Mouse (Mus musculus): ENCODE measurements around the gene Efcab9. TPM values are rescaled to one million over a fixed set of nuclear protein-coding genes. Genes with fewer than 3 reads are reported as not detected.
"Not testable (repeated sequence)": the region's sequence is repeated elsewhere in the genome, so short reads cannot be mapped to it uniquely, and the experiment has no call there.

Gene Efcab9
- polyA plus RNA-seq, 1 experiment: not detected

DNA sequence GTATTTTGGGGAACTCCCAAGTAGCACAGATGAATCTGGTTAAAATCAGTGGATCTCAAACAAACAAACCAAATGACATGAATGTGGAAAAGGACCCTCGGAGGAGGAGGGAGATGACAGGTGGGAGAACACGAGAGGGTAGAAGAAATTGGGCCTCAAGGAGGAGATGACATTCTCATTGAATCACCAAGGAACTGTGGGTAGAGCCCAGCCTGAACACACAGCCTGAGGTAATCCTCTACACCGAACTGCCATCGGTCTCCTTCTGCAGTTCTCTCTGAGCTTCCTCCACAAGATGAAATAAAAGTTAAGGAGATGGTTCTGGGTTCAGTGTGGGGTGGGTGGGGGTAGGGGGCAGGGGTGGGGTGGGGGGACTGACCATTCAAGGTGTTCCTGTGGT lies 4.9 kb downstream of the Efcab9 start:
- Histone ChIP-seq H3K4me3 (ENCODE audit: insufficient read depth, low read length) (no peak overlapping the region), H3K27ac (ENCODE audit: insufficient read depth, low read length) (no peak overlapping the region), H3K4me1 (ENCODE audit: control insufficient read depth, insufficient read depth, low read length) (no peaks in the 10 kb centered on the region)
- no peak for TF ChIP-seq CTCF (IDR thresholded peaks at IDR 0.05; ENCODE audit: borderline replicate concordance, insufficient read depth, low read length)
- no peak for TF ChIP-seq POLR2A (IDR thresholded peaks at IDR 0.05; ENCODE audit: low read depth, low read length)

- Histone ChIP-seq H3K4me1 (ENCODE audit: control insufficient read depth, insufficient read depth, low read length) (no peaks in the 10 kb centered on the region), H3K4me3 (ENCODE audit: insufficient read depth, low read length) (no peak overlapping the region), H3K27ac (ENCODE audit: insufficient read depth, low read length) (no peak overlapping the region)
- TF ChIP-seq CTCF (IDR thresholded peaks at IDR 0.05; ENCODE audit: borderline replicate concordance, insufficient read depth, low read length): no peak
- TF ChIP-seq POLR2A (IDR thresholded peaks at IDR 0.05; ENCODE audit: low read depth, low read length): no peak
These were observed 7.6 kb downstream of the Efcab9 start for GRCm38 (mm10) chr11:32524122-32524920.

DNA sequence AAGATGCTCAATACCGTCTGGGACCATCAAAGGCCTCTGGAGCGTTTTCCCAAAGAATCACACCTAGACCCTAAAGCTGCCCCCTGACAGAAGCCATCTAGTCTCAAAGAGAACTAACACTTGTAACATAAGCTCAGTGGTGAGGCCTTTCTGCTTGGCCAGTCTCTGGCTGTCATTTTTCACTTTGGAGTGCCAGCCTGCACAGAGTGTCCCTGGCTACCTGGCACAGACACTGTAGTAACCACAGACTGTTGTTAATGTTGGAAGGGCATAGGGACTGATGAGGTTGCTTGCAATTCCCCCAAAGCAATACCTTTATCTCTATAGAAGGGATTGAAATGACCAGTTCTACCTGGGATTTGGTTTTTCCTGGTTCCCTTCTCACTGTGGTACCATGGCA lies 10.6 kb downstream of the Efcab9 start:
- H3K27ac ChIP-seq (ENCODE audit: insufficient read depth, low read length): no peak overlapping the region
- no peak overlapping the region for H3K4me3 ChIP-seq (ENCODE audit: insufficient read depth, low read length)
- no peak for TF ChIP-seq CTCF (IDR thresholded peaks at IDR 0.05; ENCODE audit: borderline replicate concordance, insufficient read depth, low read length)
- no peak for TF ChIP-seq POLR2A (IDR thresholded peaks at IDR 0.05; ENCODE audit: low read depth, low read length)
- no peaks in the 10 kb centered on the region for H3K4me1 ChIP-seq (ENCODE audit: control insufficient read depth, insufficient read depth, low read length)

GRCm38 (mm10) chr11:32519354-32519753 lies 12.5 kb downstream of the Efcab9 start:
- no peaks in the 10 kb centered on the region for H3K4me1 ChIP-seq (ENCODE audit: control insufficient read depth, insufficient read depth, low read length)
- H3K27ac ChIP-seq (ENCODE audit: insufficient read depth, low read length): no peak overlapping the region
- TF ChIP-seq POLR2A (IDR thresholded peaks at IDR 0.05; ENCODE audit: low read depth, low read length) (no peak), CTCF (IDR thresholded peaks at IDR 0.05; ENCODE audit: borderline replicate concordance, insufficient read depth, low read length) (no peak)
- no peak overlapping the region for H3K4me3 ChIP-seq (ENCODE audit: insufficient read depth, low read length)

DNA sequence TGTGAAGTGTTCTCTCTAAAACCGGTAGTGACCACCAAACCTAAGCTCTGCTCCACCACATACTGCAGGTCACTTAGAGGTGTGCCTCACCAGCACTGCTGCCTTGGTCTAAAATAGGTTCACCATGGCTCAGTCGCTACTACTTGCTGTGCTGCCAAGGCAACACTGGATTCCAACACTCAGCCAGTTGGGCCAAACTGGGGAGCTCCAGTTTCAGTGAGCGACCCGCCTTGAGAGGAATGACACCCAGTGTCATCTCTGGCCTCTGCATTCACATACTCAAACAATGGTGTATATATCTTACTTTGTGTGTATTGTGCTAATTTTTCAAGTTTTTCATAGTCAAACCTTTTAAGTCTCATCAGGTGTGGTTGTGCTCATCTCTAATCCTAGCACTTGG lies 13.1 kb downstream of the Efcab9 start:
- Histone ChIP-seq H3K4me3 (ENCODE audit: insufficient read depth, low read length) (no peak overlapping the region), H3K27ac (ENCODE audit: insufficient read depth, low read length) (no peak overlapping the region), H3K4me1 (ENCODE audit: control insufficient read depth, insufficient read depth, low read length) (no peaks in the 10 kb centered on the region)
- TF ChIP-seq CTCF (IDR thresholded peaks at IDR 0.05; ENCODE audit: borderline replicate concordance, insufficient read depth, low read length) (no peak), POLR2A (IDR thresholded peaks at IDR 0.05; ENCODE audit: low read depth, low read length) (no peak)

DNA sequence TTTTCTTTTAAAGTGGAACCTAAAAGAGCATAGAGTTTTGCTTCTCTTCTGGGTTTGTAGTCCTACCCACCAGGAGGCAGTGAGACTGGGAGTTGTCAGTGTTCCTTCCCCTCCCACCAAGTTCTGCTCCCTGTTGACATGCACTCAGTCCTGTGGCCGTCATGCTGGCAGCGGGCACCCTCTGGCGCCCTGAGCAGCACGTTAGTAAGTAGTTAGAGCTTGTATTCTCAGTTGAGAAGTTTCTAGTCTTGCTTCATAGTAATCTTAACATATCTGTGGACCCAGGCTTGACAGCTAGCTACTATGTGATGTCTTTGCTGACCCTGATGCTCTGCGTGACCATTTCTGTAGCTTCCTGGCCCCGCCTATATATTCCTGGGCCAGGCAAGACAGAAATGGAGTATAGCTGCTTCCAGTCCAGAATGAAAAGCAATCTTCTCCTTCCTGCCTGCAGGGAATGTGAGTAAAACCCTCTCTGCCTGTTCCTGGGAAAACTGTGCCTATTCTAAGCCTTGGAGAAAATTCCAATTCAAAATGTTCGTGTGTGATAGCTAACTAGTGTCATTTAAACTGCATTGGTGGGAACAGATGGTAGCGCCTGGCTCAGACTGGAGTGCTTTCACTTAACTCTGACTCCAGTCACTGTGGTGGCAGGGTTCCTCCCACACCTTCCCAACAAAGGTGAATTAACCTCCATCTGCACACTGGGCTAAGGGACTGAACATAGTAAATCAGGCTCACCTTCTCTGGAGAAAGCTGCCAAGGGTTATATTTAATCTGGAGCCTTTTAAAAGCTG lies 14.8 kb downstream of the Efcab9 start:
- Histone ChIP-seq H3K4me3 (ENCODE audit: insufficient read depth, low read length) (no peak overlapping the region), H3K4me1 (ENCODE audit: control insufficient read depth, insufficient read depth, low read length) (no peaks in the 10 kb centered on the region), H3K27ac (ENCODE audit: insufficient read depth, low read length) (no peak overlapping the region)
- no peak for TF ChIP-seq POLR2A (IDR thresholded peaks at IDR 0.05; ENCODE audit: low read depth, low read length)
- no peak for TF ChIP-seq CTCF (IDR thresholded peaks at IDR 0.05; ENCODE audit: borderline replicate concordance, insufficient read depth, low read length)

DNA sequence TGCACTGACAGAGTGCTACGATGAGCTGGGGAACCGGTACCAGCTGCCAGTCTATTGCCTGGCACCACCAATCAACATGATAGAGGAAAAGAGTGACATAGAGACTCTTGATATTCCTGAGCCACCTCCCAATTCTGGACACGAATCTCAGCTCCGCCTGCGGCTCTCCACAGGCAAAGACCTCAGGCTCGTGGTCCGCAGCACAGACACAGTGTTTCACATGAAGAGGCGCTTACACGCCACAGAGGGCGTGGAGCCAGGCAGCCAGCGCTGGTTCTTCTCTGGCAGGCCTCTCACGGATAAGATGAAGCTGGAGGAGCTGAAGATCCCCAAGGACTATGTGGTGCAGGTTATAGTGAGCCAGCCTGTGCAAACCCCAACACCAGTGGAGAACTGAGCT lies 15.8 kb downstream of the Efcab9 start:
- H3K4me1 ChIP-seq (ENCODE audit: control insufficient read depth, insufficient read depth, low read length): no peaks in the 10 kb centered on the region
- no peak overlapping the region for H3K27ac ChIP-seq (ENCODE audit: insufficient read depth, low read length)
- H3K4me3 ChIP-seq (ENCODE audit: insufficient read depth, low read length): no peak overlapping the region
- no peak for TF ChIP-seq POLR2A (IDR thresholded peaks at IDR 0.05; ENCODE audit: low read depth, low read length)
- no peak for TF ChIP-seq CTCF (IDR thresholded peaks at IDR 0.05; ENCODE audit: borderline replicate concordance, insufficient read depth, low read length)

GRCm38 (mm10) chr11:32514853-32515252 lies 17.0 kb downstream of the Efcab9 start:
- not testable (repeated sequence) for H3K4me3 ChIP-seq (ENCODE audit: insufficient read depth, low read length); H3K27ac ChIP-seq (ENCODE audit: insufficient read depth, low read length); H3K4me1 ChIP-seq (ENCODE audit: control insufficient read depth, insufficient read depth, low read length)

GRCm38 (mm10) chr11:32510930-32511329 lies 21.0 kb downstream of the Efcab9 start:
- Histone ChIP-seq H3K4me3 (ENCODE audit: insufficient read depth, low read length) (no peak overlapping the region), H3K27ac (ENCODE audit: insufficient read depth, low read length) (no peak overlapping the region), H3K4me1 (ENCODE audit: control insufficient read depth, insufficient read depth, low read length) (no peaks in the 10 kb centered on the region)
- TF ChIP-seq CTCF (IDR thresholded peaks at IDR 0.05; ENCODE audit: borderline replicate concordance, insufficient read depth, low read length): no peak
- no peak for TF ChIP-seq POLR2A (IDR thresholded peaks at IDR 0.05; ENCODE audit: low read depth, low read length)

GRCm38 (mm10) chr11:32505091-32505739 lies 26.7 kb downstream of the Efcab9 start:
- H3K27ac ChIP-seq (ENCODE audit: insufficient read depth, low read length): no peak overlapping the region
- no peak overlapping the region for H3K4me3 ChIP-seq (ENCODE audit: insufficient read depth, low read length)
- no peaks in the 10 kb centered on the region for H3K4me1 ChIP-seq (ENCODE audit: control insufficient read depth, insufficient read depth, low read length)
- TF ChIP-seq POLR2A (IDR thresholded peaks at IDR 0.05; ENCODE audit: low read depth, low read length) (no peak), CTCF (IDR thresholded peaks at IDR 0.05; ENCODE audit: borderline replicate concordance, insufficient read depth, low read length) (no peak)

Data from embryonic fibroblast, embryonic 13.5 days (primary cell).